Mouse (Mus musculus): ENCODE data around the gene Foxi2. TPM values are rescaled to one million over a fixed set of nuclear protein-coding genes. Genes with fewer than 3 reads are reported as not detected.

Gene Foxi2
- not detected in 2 replicates for total RNA-seq (2017)

DNA sequence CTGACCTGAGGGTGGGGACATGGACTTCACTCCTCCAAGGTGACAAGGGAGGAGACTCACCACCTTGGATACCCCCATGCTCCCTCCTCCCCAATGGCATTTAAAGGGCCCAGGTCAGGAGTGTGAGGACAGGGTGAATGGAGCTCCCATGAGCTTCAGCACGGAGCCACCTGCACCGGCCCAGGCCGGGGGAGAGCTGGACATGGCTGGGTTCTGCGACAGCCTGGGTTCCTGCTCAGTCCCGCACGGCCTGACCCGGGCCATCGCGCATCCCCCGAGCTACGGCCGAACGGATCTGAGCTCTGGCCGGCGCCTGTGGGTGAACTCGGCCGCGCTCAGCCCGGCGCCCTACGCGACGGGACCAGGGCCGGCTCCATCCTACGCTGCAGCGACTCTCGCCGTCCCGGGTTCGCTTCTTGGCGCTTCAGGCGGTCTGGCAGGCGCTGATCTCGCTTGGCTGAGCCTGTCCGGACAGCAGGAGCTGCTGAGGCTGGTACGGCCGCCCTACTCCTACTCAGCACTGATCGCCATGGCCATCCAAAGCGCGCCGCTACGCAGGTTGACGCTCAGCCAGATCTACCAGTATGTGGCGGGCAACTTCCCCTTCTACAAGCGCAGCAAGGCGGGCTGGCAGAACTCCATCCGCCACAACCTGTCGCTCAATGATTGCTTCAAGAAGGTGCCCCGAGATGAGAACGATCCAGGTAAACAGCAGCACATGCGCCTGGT, at the start of gene Foxi2:
Foxi2 (plus strand) TSS at position 72 of the 729 bp plus-strand sequence.
- ATAC-seq (ENCODE audit: extremely low read depth, insufficient number of reproducible peaks, low FRiP score, poor library complexity, severe bottlenecking): no peak

DNA sequence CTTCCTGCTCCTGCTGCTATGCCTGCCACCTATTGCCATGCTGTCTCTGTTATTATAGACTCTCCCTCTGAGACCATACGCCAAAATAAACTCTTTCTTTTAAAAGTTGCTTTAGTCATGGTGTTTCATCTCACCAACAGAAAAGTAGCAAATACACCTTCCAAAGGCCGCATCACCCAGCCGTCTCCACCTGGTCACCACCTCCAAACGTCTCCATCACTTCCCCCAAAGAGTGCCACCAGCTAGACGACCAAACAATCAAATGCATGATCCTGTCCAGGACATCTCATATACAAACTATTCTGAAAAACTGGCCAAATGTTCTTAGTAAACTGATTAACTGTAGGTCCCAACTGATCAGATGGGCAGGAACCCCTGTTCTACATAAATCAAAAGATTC, 45.5 kb upstream of the Foxi2 start:
- no peak for ATAC-seq (ENCODE audit: extremely low read depth, insufficient number of reproducible peaks, low FRiP score, poor library complexity, severe bottlenecking)

DNA sequence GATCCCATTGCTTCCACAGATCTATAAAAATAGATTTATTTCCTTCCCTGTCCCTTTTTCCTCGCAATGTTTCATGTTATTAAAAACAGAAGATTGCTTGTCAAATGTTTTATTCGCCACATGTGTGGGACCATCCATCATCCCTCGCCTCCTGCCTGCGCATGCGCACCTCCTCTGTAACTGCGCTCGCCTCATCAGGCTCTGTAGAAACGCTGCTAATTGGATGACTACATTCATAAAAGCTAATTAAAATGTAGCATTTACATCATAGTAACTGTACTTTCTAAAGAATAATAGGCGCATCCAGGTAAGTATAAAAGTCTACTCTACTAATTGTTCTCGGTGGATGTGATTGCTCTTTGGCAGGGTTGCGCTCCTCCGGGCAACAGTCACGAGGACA, 34.1 kb upstream of the Foxi2 start:
- no peak for ATAC-seq (ENCODE audit: extremely low read depth, insufficient number of reproducible peaks, low FRiP score, poor library complexity, severe bottlenecking)

DNA sequence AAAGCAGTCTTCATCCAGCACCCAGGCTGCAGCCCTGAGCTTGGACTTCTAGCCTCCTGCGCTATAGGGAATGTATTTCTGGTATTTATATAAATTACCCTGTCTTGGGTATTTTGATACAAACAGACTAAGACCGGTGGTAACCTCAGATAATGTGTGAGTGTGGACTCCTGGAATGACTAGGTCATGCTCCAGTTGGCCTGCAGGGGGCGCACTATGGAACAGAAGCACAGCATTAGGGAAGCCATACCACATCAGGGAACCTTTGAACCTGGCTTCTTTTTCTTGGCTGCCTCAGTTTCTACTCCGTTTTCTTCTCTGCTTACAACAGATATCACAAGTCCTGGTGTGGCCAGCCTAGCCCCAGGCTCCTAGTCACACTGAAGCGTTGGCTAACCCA, 33.2 kb upstream of the Foxi2 start:
- no peak for ATAC-seq (ENCODE audit: extremely low read depth, insufficient number of reproducible peaks, low FRiP score, poor library complexity, severe bottlenecking)

DNA sequence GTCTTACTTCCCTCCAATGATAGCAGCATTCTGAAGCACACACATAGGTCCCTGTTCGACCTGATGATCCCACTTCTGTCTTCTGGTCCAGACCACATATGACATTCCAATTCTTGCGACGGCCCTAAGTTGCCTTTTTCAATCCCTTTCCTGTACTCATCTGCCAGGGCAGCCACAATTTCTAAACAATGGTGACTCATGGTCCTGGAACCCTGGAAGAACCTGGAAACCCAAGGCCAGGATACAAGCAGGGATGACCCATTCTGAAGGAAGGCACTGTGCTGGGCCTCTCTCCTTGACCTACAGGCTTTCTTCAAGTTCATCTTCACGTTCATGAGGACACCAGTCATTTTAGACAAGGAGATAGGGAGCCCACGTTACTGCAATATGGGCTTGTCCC, 31.8 kb upstream of the Foxi2 start:
- ATAC-seq (ENCODE audit: extremely low read depth, insufficient number of reproducible peaks, low FRiP score, poor library complexity, severe bottlenecking): no peak

DNA sequence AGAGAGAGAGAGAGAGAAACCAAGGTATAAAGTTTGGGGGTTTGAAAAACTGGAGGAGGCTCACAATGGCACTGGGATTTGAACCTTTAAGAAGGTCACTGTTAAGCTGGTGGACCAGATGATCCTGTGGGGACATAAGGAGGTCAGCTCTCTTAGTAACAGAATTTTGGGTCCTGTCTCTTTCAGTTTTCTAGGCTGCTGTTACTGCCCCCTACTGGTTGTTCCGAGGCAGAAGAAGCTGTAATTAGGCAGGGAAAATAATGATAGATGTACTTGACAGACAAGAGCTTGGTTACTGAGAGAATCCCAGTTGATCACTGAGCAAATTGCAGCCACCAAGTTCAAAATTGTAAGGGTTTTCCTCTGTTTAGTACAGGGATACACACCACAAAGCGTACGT, 21.1 kb upstream of the Foxi2 start:
- ATAC-seq (ENCODE audit: extremely low read depth, insufficient number of reproducible peaks, low FRiP score, poor library complexity, severe bottlenecking): no peak

DNA sequence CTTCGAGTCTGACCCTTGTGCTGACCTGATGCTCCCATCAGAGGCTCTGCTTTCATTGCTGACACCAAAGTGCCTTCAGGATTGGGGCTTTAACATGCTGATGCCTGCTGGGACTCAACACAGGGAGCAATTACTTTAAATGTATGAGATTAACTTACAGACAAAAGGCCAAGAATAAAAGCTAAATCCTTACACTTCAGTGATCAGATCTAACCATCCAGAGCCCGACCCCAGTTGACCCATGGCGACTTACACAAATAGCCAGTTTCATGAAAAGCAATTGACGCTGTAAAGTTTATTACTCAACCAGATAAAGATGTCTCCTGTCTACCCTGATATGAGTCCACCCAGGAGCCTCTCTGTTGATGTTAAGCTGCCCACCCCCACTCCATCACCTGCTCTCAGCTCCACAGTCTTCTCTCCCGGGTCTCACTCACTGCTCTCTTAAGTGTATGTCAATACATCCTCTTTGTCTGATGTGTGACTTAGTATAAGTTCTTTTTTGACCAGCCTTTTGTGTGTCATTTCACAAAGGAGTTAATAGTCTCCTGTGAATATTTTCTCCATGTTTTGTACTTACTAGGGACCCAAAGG, 17.1 kb upstream of the Foxi2 start:
- no peak for ATAC-seq (ENCODE audit: extremely low read depth, insufficient number of reproducible peaks, low FRiP score, poor library complexity, severe bottlenecking)

DNA sequence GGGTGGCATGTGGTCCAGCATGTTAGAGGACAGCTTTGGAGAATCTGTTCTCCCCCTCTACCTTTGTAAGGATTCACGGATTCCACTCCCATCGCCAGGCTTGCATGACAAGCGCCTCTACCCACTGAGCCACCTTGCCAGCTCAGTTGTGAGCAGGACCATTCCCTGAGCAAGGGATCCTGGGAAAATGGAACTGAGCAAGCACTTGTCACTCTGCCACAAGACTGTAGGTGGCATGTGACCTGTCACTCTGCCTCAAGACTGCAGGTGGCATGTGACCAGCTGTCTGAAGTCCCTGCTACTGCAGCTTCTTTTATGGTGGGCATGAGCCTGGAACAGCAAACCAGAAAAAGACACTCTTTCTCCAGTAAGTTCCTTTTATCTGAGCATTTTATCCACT, 15.7 kb upstream of the Foxi2 start:
- ATAC-seq (ENCODE audit: extremely low read depth, insufficient number of reproducible peaks, low FRiP score, poor library complexity, severe bottlenecking): no peak

DNA sequence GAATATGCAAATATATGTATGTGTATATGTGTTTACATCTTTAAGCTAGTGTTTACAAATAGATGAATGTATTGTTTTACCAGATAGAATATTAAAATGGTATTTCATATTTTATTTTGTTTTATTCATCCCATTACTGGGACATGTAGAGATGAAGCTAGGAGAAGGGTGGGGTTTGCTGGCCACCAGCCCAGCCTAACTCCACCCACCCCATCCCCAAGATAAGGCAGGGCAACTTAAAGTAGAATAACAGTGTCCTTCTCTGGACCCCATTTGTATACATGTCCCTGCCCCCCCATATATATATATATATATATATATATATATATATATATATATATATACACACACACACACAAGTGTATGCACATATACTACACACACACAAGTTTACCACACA, 14.9 kb upstream of the Foxi2 start:
- no peak for ATAC-seq (ENCODE audit: extremely low read depth, insufficient number of reproducible peaks, low FRiP score, poor library complexity, severe bottlenecking)

DNA sequence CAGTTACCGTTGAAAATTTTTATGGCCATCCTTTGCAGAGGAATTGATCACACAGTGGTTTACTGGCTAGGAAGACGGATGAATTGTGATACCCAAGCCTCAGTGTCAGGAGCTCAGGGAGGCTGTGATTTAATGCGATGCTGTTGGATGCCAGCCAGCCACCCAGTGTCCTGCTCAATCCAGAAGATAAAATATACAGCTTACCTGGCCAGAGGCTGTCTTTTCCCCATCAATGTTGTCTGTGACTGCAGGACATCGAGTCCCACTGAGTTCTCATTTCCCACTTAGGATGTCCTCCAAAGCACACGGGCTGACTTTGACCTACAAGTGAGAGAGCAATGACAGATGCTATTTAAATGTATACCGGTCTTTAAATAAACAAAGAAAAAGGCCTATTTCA, 13.0 kb upstream of the Foxi2 start:
- no peak for ATAC-seq (ENCODE audit: extremely low read depth, insufficient number of reproducible peaks, low FRiP score, poor library complexity, severe bottlenecking)

DNA sequence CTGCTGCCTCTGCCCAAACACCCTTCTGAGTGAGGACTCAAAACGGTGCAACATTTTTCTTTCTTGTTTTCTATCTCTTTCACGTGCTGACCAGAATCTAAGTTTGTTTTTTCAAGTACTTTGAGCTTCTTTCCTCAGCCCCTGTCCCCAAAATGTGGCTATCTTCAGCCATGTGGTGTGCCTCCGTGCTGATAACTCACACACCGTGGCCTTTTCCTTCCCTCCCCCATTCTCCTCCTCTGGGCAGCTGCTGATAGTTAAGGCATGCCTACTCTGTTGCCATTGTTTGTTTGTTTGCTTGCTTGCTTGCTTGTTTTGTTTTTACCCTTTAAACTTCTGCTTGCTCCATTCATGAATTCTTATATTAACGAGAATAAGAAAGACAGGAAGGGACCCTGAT, 12.2 kb upstream of the Foxi2 start:
- no peak for ATAC-seq (ENCODE audit: extremely low read depth, insufficient number of reproducible peaks, low FRiP score, poor library complexity, severe bottlenecking)

DNA sequence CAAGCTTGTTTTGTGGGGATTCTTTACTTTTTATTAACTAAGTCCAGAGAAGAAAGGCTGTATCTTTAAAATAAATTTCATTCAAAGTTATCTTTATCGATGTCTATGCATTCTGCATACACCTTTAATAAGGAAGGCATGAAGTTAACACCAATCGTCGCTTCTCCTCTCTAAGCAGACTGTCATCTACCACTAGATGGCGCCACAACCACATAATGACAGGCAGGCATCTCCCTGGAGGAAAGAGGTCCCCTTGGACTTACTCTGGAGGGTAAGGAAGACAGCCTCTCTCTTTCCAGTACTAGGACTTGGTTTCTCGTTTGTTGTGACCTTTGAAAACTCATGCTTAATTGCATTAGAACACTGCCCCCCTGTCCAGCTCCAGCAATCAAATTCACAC, 6.7 kb upstream of the Foxi2 start:
- no peak for ATAC-seq (ENCODE audit: extremely low read depth, insufficient number of reproducible peaks, low FRiP score, poor library complexity, severe bottlenecking)

DNA sequence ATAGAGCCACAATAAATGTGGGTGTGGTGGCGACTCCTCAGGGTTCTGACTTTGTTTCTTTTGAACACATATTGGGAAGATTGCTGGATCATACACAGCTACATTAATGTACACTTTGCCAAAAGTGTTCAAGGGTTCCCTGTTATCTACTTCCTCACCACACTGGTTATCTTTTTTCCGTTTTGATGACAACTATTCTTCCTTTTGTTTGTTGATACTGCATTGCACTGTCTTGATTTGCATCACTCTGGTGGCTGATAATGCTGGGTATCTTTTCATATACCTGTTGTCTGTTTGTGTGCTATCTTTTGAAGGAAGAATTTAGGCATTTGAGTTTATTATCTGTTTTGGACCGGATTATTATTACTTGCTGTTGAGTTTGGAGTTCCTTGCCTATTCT, 3.3 kb upstream of the Foxi2 start:
- ATAC-seq (ENCODE audit: extremely low read depth, insufficient number of reproducible peaks, low FRiP score, poor library complexity, severe bottlenecking): no peak

DNA sequence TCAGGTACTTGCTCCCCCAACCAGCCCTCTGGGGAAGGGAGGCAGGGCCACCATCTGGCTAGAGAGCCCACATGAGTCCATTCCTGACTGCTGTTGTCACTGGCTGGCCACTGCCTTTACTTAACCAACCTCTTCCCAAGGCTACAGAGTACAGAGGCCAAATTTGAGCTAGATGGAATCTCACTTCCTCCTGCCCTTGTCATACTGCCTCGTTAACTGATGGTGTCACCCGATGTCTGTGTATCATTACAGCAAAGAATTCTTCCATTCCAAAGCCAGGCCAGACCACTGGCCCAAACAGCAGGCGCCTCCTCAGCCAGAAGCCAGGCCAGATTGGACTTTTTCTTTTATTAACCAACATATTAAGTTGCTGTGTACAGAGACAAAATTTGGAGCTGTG, 1.6 kb upstream of the Foxi2 start:
- no peak for ATAC-seq (ENCODE audit: extremely low read depth, insufficient number of reproducible peaks, low FRiP score, poor library complexity, severe bottlenecking)

DNA sequence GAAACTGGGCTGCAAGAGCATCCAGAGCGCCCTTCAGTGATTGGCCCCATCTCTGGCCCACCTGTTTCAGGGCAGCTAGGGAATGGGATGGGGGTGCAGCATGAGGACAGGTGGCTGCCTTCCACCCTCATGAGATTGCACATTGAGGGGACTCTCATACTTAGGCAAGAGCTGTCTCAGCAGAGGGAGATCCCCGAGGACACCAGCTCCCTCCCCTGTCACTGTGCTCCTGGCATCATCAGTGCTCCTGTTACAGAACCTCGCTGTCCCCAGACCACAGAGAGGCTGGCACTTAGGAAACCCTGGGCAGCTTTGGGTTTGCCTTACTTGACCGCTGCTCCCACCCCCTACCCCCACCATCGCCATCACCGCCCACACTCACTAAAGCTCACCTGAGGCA, 2.2 kb downstream of the Foxi2 start:
- ATAC-seq (ENCODE audit: extremely low read depth, insufficient number of reproducible peaks, low FRiP score, poor library complexity, severe bottlenecking): no peak

DNA sequence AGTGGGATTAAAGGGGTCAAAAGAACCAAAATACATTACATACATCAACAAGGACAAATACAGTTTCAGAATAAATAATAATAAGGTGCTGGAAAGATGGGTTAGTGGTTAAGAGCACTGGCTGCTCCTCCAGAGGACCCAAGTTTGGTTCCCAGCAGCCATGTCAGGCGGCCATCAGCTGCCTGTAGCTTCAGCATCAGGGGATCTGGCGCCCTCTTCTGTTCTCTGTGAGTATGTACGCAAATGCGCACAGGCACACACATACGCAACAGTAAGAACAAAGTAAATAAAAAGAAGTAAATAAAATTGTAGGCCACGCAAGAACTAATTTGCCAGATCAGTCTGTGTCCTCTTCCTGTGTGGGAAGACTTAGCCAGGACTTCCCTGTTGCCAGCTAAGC, 18.7 kb downstream of the Foxi2 start:
- no peak for ATAC-seq (ENCODE audit: extremely low read depth, insufficient number of reproducible peaks, low FRiP score, poor library complexity, severe bottlenecking)

DNA sequence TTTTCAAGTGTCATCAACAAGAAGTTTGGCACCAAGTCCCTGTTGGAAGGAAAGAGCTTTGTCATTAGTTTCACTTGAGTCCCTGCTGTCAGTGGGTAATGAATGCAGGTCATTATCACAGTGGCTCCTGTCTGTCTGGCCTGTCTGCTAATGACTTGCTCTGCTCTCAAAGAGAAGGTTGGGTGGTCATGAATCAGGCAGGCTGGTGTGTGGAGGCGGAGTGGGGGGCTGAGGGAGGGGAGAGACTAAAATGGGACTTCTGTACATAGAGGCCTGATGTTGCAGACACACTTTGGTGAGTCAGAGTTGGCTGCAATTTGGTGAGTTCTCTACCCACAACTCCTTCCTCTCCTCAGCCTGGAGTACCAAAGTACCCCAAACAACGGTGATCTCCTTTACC, 20.8 kb downstream of the Foxi2 start:
- ATAC-seq (ENCODE audit: extremely low read depth, insufficient number of reproducible peaks, low FRiP score, poor library complexity, severe bottlenecking): no peak

DNA sequence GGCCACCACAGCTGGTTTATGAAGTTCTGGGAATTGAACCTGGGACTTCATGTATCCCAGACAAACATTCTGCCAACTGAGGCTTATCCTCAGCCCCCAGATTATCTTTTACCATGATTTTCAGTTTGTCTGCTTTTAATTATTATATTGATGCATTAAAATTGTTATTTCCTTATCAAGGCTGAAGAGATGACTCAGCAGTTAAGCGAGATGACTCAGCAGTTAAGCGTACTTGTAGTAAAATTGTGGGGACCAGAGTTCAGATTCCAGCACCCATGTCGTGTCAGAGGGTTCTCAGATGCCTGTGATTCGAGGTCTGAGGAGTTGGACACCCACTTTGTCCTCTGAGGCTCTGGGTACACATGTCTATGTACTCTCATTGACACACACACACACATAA, 33.8 kb downstream of the Foxi2 start:
- ATAC-seq (ENCODE audit: extremely low read depth, insufficient number of reproducible peaks, low FRiP score, poor library complexity, severe bottlenecking): no peak

DNA sequence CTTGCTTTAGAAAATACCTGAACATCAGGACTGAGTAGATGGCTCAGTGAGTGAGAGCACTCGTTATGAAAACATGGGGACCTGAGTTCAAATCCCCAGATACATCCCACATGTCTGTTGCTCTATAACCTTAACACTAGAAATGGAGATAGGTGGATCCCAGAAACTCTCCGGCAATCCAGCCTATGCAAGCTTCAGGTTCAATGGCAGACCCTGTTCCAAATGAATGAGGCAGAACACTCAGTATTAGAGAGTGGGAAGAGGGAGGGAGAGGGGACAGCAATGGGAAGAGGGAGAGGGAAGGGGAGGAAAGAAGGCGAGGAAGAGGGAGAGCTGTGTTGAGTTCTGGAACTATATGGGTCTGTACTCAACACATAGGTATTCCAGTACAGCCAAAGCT, 41.2 kb downstream of the Foxi2 start:
- ATAC-seq (ENCODE audit: extremely low read depth, insufficient number of reproducible peaks, low FRiP score, poor library complexity, severe bottlenecking): no peak

DNA sequence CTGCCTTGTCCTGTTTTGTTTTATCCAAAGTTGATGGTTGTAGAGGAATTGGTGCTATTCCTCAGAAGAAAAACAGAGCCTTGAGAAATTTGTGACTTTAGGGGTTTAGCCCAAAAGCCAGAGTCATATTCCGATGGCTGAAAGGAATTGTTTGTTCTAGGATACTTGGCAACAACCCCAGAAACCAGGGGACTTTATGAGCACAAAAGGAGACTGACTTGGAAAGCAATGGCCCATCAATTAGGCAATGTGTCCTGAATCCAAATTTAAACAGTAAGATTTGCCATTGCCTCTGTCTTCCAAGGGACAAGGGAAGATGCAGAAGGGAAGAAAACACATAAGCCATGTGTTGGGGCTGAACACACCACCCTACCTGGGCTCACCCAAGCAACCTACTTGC, 42.3 kb downstream of the Foxi2 start:
- ATAC-seq (ENCODE audit: extremely low read depth, insufficient number of reproducible peaks, low FRiP score, poor library complexity, severe bottlenecking): no peak

DNA sequence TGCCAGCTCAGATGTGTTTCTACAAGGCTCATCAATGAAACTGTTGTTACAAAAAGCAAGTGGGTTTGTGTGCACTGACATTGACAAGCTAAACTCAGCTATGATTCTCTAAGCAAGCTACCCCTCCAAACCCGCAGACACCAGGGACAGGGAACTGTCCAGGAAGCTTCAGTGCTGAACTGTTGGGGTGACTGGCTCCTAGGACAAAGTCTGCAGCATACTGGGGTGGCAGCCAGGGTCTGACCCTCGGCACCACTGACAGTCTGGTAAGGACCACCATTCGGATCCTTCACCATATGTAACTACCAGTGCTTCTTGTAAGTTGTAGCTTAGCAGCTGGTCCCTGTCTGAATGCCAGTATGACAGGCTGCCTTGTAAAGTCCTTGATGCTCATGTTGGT, 43.6 kb downstream of the Foxi2 start:
- ATAC-seq (ENCODE audit: extremely low read depth, insufficient number of reproducible peaks, low FRiP score, poor library complexity, severe bottlenecking): no peak

Data from neutrophil, adult 5-6 weeks (primary cell).